Mouse (Mus musculus) midbrain, embryonic 16.5 days (tissue): ENCODE results near the gene Vps35l. TPM values are rescaled to one million over a fixed set of nuclear protein-coding genes. Genes with fewer than 3 reads are reported as not detected.
A peak's percentile ranks its signal among the peaks of the same experiment; 100 is the strongest.

Experiments used
- ATAC-seq: fragments of 200-750 bp; cut with Nextera tagmentation; 2 replicates; pipeline ENCODE4 v1.8.0; 2017; ENCODE audit warnings: moderate TSS enrichment
- H3K27ac ChIP-seq: fragments of 300-500 bp; sonication (generic); 2 replicates; pipeline ENCODE4 v1.5.1; 2014; ENCODE audit warnings: mild to moderate bottlenecking, low read length, mixed read lengths
- H3K27me3 ChIP-seq: fragments of 300-500 bp; sonication (generic); 2 replicates; pipeline ENCODE4 v1.6.1; 2014; ENCODE audit warnings: low read depth, low read length, mixed read lengths; ENCODE audit not compliant: control insufficient read depth, insufficient read depth
- H3K36me3 ChIP-seq: fragments of 300-500 bp; sonication (generic); 2 replicates; pipeline ENCODE4 v1.6.1; 2014; ENCODE audit warnings: mild to moderate bottlenecking, low read length, moderate library complexity, mixed read lengths; ENCODE audit not compliant: control insufficient read depth, insufficient read depth
- H3K4me1 ChIP-seq: fragments of 300-500 bp; sonication (generic); 2 replicates; pipeline ENCODE4 v1.6.1; 2014; ENCODE audit warnings: mild to moderate bottlenecking, low read length, mixed read lengths; ENCODE audit not compliant: control insufficient read depth, insufficient read depth
- H3K4me2 ChIP-seq: fragments of 300-500 bp; sonication (generic); 2 replicates; pipeline ENCODE4 v1.6.1; 2014; ENCODE audit warnings: mild to moderate bottlenecking, low read length, mixed read lengths
- H3K4me3 ChIP-seq: fragments of 300-500 bp; sonication (generic); 2 replicates; pipeline ENCODE4 v1.5.1; 2014; ENCODE audit warnings: low read depth, mild to moderate bottlenecking, low read length, moderate library complexity, mixed read lengths
- H3K9ac ChIP-seq: fragments of 300-500 bp; sonication (generic); 2 replicates; pipeline ENCODE4 v1.6.1; 2014; ENCODE audit warnings: low read depth, low read length, mixed read lengths
- H3K9me3 ChIP-seq: fragments of 300-500 bp; sonication (generic); replicated peaks from 2 replicates; pipeline ENCODE4 v1.6.1; 2014; ENCODE audit warnings: mild to moderate bottlenecking, low read length, mixed read lengths; ENCODE audit not compliant: control insufficient read depth, poor library complexity, severe bottlenecking
- WGBS: fragments of 180-500 bp; shearing (Covaris S2); extraction: QIAGEN DNeasy Blood & Tissue Kit; methylation state at CpG from one replicate; pipeline ENCODE4 v1.1.7; 2014; 5-methylcytosine and 5-hydroxymethylcytosine counted together
- polyA plus RNA-seq: library from polyadenylated mRNA; unstranded; fragments of >200 nt; fragmentation: Nextera tagmentation; extraction: Ambion mirVana; gene quantifications from 2 replicates; pipeline ENCODE4 v1.2.1, GENCODE M21; 2015

Vps35l gene
- polyA plus RNA-seq, 1 experiment from 2014 or later, result 113 TPM

DNA sequence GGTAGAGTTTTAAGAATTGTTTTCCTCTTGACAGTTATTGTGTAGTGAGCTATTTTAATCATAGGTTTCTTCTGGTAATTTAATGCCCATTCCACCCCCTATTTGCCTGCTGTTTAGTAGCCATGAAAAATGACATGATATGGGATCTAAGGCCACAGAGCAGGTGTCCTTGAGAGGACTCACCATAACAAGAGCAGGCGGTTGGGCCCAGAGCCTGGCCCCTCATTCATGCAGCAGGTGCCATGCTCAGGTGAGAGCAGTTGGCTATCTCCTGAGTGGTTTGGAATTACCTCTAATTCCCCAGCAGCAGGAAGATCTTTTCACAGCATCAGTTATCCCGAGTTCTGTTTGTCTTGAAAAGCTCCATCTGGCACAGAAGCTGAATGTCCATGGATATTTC, 14.6 kb upstream of the Vps35l start:
- Histone ChIP-seq H3K27ac (no peak overlapping the region), H3K4me3 (no peak overlapping the region), H3K36me3 (peaks cover 41% of the 10 kb centered on the region), H3K9ac (no peak overlapping the region), H3K4me1 (no peaks in the 10 kb centered on the region), H3K27me3 (no peaks in the 10 kb centered on the region), H3K4me2 (no peak overlapping the region), H3K9me3 (no peaks in the 10 kb centered on the region)
- WGBS, result 96% methylated on average over 2 of the region's 2 CpGs
- ATAC-seq, result no peak

DNA sequence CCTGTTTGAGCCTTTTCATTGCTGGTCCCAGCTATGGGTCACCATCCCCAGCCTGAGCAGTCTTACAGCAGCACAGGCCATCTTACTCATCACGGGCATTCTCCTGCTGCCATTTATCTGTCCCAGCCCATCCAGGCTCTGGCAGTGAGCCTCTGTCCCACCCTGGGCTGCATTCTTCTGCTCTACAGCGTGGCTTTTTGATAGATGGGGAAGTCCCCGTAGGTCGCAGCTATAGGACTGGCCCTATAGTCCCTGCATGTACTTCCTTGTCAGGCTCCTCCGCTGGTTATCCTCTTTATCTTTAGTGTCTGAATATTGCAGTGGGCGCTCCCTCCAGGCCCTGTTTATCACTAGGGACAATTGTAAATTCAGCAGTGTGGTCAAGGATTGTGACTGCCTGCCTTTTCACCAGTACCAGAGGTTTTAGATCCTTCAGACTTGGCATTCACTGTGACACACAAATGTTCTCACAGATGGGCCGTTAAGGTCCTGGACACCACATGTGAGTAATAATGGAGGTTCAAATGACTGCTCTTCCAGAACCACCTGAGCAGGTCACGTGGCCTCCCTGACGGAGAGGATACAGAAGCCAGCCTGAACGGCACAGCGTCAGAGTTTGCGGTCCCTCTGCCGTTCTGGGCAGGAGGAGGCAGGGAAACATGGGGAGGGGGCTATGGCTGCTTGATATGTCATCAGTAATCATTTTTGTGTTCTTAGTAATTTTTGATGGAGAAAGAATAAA, 11.0 kb upstream of the Vps35l start:
- Histone ChIP-seq H3K36me3 (peaks cover 43% of the 10 kb centered on the region), H3K9me3 (no peaks in the 10 kb centered on the region), H3K27ac (no peak overlapping the region), H3K27me3 (no peaks in the 10 kb centered on the region), H3K4me3 (no peak overlapping the region), H3K4me1 (no peaks in the 10 kb centered on the region), H3K9ac (no peak overlapping the region), H3K4me2 (no peak overlapping the region)
- 92% methylated on average over 13 of the region's 13 CpGs for WGBS
- no peak for ATAC-seq

DNA sequence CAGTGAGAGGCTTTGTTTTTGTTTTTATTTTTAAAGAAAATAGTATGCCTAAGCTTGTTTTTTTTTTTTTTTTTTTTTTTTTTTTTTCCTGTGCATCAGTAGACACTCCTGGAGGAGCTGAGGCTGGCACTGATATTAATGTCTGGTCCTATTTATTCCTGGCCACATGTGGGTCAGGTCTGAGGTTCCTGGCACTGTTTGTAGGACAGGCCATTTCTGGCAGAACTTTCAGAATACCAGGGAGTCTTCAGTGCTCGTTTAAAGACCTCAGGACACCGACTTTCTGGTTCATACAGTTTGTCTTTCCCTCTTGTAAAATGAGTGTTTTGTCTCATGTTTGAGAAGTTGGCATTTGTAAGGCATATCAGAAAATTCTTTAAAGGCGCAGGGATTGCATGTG, 8.2 kb upstream of the Vps35l start:
- H3K27me3 ChIP-seq, result no peaks in the 10 kb centered on the region
- H3K9ac ChIP-seq, result no peak overlapping the region
- no peak overlapping the region for H3K4me3 ChIP-seq
- H3K27ac ChIP-seq, result no peak overlapping the region
- no peak overlapping the region for H3K4me2 ChIP-seq
- WGBS, result 95% methylated on average over 3 of the region's 3 CpGs
- H3K36me3 ChIP-seq, result peaks cover 32% of the 10 kb centered on the region
- ATAC-seq, result no peak
- H3K9me3 ChIP-seq, result no peaks in the 10 kb centered on the region
- H3K4me1 ChIP-seq, result no peaks in the 10 kb centered on the region

DNA sequence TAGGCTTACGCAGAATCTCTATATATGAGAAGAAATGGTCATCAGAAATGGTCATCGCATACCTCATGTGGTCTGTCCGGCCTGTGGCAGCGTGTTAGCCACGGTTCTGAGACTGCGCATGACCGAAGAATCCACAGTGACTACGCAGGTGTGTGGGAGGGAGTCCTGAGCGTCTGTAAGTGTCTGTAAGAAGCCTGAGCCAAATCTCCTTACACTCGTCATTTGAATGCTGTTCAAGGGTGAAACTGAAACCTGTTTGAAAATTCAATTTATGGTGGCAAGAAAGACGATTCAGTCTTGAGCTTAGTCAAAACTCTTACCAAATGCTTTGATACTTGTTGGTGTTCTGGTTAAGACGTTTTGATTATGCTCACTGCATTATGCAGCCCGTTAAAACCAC, 6.8 kb upstream of the Vps35l start:
- Histone ChIP-seq H3K4me3 (no peak overlapping the region), H3K9ac (no peak overlapping the region), H3K4me2 (no peak overlapping the region), H3K27ac (no peak overlapping the region), H3K9me3 (no peaks in the 10 kb centered on the region), H3K4me1 (no peaks in the 10 kb centered on the region), H3K36me3 (peaks cover 25% of the 10 kb centered on the region), H3K27me3 (no peaks in the 10 kb centered on the region)
- WGBS, result 91% methylated on average over 13 of the region's 13 CpGs
- no peak for ATAC-seq

- Histone ChIP-seq H3K27me3 (no peaks in the 10 kb centered on the region), H3K4me3 (no peak overlapping the region), H3K4me1 (peaks cover 13% of the 10 kb centered on the region), H3K9me3 (no peaks in the 10 kb centered on the region), H3K27ac (no peak overlapping the region), H3K4me2 (no peak overlapping the region), H3K36me3 (peaks cover 7% of the 10 kb centered on the region; the same call in 1 of the 2 replicates), H3K9ac (no peak overlapping the region)
- ATAC-seq, result no peak
- 65% methylated on average over 1 of the region's 1 CpGs for WGBS
Observed at GRCm38 (mm10) chr7:118738730-118739129, 1.3 kb upstream of the Vps35l start.

- Histone ChIP-seq H3K9me3 (no peaks in the 10 kb centered on the region), H3K4me3 (peak overlapping the region; percentile 63), H3K4me2 (peak overlapping the region; percentile 76), H3K36me3 (peaks cover 4% of the 10 kb centered on the region; the same call in 1 of the 2 replicates), H3K4me1 (peaks cover 13% of the 10 kb centered on the region), H3K9ac (peak overlapping the region; percentile 72), H3K27me3 (no peaks in the 10 kb centered on the region), H3K27ac (peak overlapping the region; percentile 89)
- 3% methylated on average over 41 of the region's 41 CpGs for WGBS
- ATAC-seq, result peak; percentile 96
Observed at GRCm38 (mm10) chr7:118740532-118741338, 709 bp downstream of the Vps35l start.

GRCm38 (mm10) chr7:118742278-118742677, 2.3 kb downstream of the Vps35l start:
- Histone ChIP-seq H3K4me3 (no peak overlapping the region), H3K4me2 (no peak overlapping the region), H3K4me1 (peaks cover 13% of the 10 kb centered on the region), H3K9me3 (no peaks in the 10 kb centered on the region), H3K27me3 (no peaks in the 10 kb centered on the region), H3K9ac (no peak overlapping the region), H3K27ac (no peak overlapping the region), H3K36me3 (peaks cover 11% of the 10 kb centered on the region)
- no peak for ATAC-seq
- 77% methylated on average over 6 of the region's 6 CpGs for WGBS

GRCm38 (mm10) chr7:118744766-118745165, 4.7 kb downstream of the Vps35l start:
- WGBS, result 93% methylated on average over 5 of the region's 5 CpGs
- Histone ChIP-seq H3K27ac (no peak overlapping the region), H3K27me3 (no peaks in the 10 kb centered on the region), H3K36me3 (peaks cover 25% of the 10 kb centered on the region), H3K9ac (no peak overlapping the region), H3K4me1 (peaks cover 11% of the 10 kb centered on the region), H3K9me3 (no peaks in the 10 kb centered on the region), H3K4me2 (no peak overlapping the region), H3K4me3 (no peak overlapping the region)
- ATAC-seq, result no peak
